Mouse (Mus musculus): ENCODE results near the gene Amfr. TPM values are rescaled to one million over a fixed set of nuclear protein-coding genes. Genes with fewer than 3 reads are reported as not detected.
A peak's percentile ranks its signal among the peaks of the same experiment; 100 is the strongest.

The Amfr gene
- polyA plus RNA-seq, 1 experiment, result not detected

DNA sequence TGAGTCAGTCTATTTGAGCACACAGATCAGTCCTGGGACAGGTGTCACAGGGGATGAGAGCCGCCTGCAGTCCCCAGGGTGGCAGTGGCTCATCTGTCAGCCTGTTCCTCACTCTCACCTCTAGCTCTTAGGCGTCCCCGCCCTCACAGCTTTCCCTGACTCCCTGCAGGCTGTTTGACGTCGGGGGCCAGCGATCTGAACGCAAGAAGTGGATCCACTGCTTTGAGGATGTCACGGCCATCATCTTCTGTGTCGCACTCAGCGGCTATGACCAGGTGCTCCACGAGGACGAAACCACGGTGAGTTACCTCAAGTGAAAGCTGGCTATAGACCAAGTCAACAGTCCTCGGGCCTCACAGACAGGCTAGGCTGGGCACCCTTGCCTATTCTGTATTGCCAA, 62.5 kb downstream of the Amfr start:
- Histone ChIP-seq H3K4me1 (ENCODE audit: control insufficient read depth, insufficient read depth, low read length) (peaks cover 5% of the 10 kb centered on the region; the same call in 1 of the 2 replicates), H3K27ac (ENCODE audit: insufficient read depth, low read depth, low read length) (no peak overlapping the region), H3K4me3 (ENCODE audit: insufficient read depth, low read depth, low read length) (no peak overlapping the region)
- 82% methylated on average over 14 of the region's 14 CpGs for WGBS
- no peak for TF ChIP-seq CTCF (IDR thresholded peaks at IDR 0.05; ENCODE audit: insufficient read depth, low read depth, low read length)

DNA sequence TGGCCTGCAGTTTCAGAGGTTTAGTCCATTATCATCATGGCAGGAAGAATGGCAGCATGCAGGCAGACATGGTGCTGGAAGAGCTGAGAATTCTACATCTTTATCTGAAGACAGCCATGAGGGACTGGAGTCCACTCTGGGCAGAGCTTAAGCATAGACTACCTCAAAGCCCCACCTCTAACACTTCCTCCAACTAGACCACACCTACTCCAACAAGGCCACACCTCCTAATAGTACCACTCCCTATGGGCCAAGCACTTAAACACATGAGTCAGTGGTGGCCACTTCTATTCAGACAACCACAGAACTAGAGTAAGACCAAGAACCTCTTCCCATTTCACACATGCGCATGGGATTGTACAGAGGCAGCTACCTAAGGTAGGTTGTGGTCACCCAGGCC, 66.2 kb downstream of the Amfr start:
- Histone ChIP-seq H3K4me3 (ENCODE audit: insufficient read depth, low read depth, low read length) (no peak overlapping the region), H3K4me1 (ENCODE audit: control insufficient read depth, insufficient read depth, low read length) (peaks cover 11% of the 10 kb centered on the region), H3K27ac (ENCODE audit: insufficient read depth, low read depth, low read length) (no peak overlapping the region)
- WGBS, result 94% methylated on average over 1 of the region's 1 CpGs
- TF ChIP-seq POLR2A (IDR thresholded peaks at IDR 0.05; ENCODE audit: insufficient read depth, low read depth, low read length), result no peak
- no peak for TF ChIP-seq CTCF (IDR thresholded peaks at IDR 0.05; ENCODE audit: insufficient read depth, low read depth, low read length)

DNA sequence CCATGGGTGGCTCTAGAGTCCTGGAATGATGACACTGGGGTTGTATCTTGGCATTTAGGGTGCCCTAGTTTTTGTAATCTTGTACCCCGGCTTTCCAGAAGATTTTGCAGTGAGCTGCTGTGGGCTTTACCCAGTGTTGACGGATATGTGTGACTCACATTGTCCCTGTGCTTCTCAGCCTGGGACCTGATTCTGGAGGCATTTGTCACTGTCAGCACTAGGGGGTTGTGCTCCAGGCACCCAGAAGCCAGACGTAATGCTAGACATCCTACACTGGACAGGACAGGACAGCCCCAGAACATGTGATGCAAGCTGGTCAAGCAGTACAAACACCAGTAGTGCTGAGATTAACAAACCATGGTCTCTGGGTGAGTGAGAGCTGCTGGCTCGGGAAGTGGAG, 66.9 kb downstream of the Amfr start:
- 59% methylated on average over 4 of the region's 4 CpGs for whole genome bisulfite sequencing

DNA sequence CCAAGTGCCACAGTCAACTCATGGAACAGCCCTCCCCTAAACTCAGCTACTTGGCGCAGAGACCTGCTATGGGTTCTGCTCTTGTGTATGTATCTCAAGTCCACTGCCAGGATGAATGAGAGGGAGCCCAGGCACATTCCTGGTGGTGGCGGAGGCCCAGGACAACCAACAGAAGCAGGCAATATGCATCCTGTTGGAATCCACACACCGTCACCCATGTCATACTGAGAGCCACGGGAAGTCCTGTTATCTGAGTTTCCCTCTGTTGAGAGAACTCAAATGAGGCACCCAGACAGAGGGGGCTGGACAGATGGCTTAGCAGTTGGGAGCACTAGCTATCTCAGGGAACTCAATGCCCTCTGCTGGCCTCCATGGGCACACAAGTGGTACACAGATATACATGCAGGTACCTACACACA, 71.0 kb downstream of the Amfr start:
- H3K4me3 ChIP-seq (ENCODE audit: insufficient read depth, low read depth, low read length), result no peak overlapping the region
- peaks cover 26% of the 10 kb centered on the region for H3K4me1 ChIP-seq (ENCODE audit: control insufficient read depth, insufficient read depth, low read length)
- H3K27ac ChIP-seq (ENCODE audit: insufficient read depth, low read depth, low read length), result no peak overlapping the region
- TF ChIP-seq POLR2A (IDR thresholded peaks at IDR 0.05; ENCODE audit: insufficient read depth, low read depth, low read length) (no peak), CTCF (IDR thresholded peaks at IDR 0.05; ENCODE audit: insufficient read depth, low read depth, low read length) (no peak)
- WGBS, result 64% methylated on average over 4 of the region's 4 CpGs

More for the DNA sequence above, 66.9 kb downstream of the Amfr start:
- TF ChIP-seq POLR2A (IDR thresholded peaks at IDR 0.05; ENCODE audit: insufficient read depth, low read depth, low read length) (no peak), CTCF (IDR thresholded peaks at IDR 0.05; ENCODE audit: insufficient read depth, low read depth, low read length) (no peak)
- H3K4me3 ChIP-seq (ENCODE audit: insufficient read depth, low read depth, low read length), result no peak overlapping the region
- H3K4me1 ChIP-seq (ENCODE audit: control insufficient read depth, insufficient read depth, low read length), result peaks cover 14% of the 10 kb centered on the region
- H3K27ac ChIP-seq (ENCODE audit: insufficient read depth, low read depth, low read length), result no peak overlapping the region

DNA sequence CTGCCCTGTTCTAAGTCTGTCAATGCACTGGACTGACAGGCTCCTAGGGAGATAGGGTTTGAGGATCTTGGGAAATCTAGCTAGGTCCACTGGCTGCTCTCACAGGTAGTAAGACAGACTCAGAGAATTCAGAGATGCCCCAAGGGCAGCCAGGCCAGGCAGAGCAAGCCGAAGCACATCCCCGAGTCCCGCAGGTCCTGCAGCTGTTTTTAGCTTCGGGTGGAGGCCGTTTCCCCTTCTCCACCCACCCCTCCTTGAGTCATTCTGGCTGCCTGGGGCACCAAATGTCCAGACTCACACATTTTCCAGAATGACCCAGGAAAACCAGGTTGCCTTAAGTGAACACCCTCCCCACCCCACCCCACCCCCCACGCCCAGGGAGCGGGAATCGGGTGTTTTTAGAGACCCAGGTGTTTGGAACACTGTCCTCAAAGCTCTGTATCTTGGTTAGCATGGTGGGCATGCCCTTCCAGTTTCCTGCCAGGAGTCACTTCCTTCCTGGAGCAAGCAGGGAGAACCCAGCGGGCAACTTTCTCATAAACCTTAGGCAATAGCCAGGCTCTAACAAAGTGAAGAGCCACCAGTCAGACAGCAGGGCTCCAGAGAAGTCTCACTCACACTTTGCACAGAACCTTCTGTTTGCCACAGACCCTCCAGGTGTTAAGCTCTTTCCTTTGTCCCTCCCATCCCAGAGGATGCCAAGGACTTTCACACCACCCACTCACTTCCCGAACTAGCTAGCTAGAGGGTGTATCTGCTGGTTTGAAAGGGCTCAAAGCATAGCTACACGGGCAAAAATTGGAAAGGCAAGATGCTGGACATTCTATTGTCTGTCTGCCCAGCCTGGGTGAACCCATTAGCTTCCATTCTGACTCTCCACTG, 71.9 kb downstream of the Amfr start:
- WGBS, result 52% methylated on average over 11 of the region's 11 CpGs
- no peak for TF ChIP-seq CTCF (IDR thresholded peaks at IDR 0.05; ENCODE audit: insufficient read depth, low read depth, low read length)
- TF ChIP-seq POLR2A (IDR thresholded peaks at IDR 0.05; ENCODE audit: insufficient read depth, low read depth, low read length), result no peak
- Histone ChIP-seq H3K4me3 (ENCODE audit: insufficient read depth, low read depth, low read length) (no peak overlapping the region), H3K27ac (ENCODE audit: insufficient read depth, low read depth, low read length) (no peak overlapping the region), H3K4me1 (ENCODE audit: control insufficient read depth, insufficient read depth, low read length) (peaks cover 25% of the 10 kb centered on the region)

DNA sequence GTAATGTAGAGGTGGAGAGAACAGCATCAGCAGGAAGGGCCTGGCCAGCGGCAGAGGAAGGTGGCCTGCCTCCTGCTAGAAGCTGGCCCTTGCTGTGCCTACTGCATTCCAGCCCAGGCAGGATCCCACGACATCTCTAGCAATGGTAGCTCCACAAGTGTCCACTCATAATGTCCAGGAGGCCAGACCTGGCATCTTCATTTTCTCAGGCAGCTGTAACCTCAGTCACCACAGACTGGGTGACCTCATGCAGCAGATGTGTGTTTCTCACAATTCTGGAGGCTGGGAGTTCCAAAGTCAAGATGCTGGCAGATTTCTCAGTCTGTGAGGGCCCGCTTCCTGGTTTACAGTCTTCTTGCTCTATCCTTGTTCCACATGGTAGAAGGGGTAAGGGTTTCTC, 74.4 kb downstream of the Amfr start:
- Histone ChIP-seq H3K4me1 (ENCODE audit: control insufficient read depth, insufficient read depth, low read length) (peaks cover 32% of the 10 kb centered on the region), H3K27ac (ENCODE audit: insufficient read depth, low read depth, low read length) (no peak overlapping the region), H3K4me3 (ENCODE audit: insufficient read depth, low read depth, low read length) (no peak overlapping the region)
- no peak for TF ChIP-seq CTCF (IDR thresholded peaks at IDR 0.05; ENCODE audit: insufficient read depth, low read depth, low read length)
- TF ChIP-seq POLR2A (IDR thresholded peaks at IDR 0.05; ENCODE audit: insufficient read depth, low read depth, low read length), result no peak
- WGBS, result 91% methylated on average over 3 of the region's 3 CpGs

DNA sequence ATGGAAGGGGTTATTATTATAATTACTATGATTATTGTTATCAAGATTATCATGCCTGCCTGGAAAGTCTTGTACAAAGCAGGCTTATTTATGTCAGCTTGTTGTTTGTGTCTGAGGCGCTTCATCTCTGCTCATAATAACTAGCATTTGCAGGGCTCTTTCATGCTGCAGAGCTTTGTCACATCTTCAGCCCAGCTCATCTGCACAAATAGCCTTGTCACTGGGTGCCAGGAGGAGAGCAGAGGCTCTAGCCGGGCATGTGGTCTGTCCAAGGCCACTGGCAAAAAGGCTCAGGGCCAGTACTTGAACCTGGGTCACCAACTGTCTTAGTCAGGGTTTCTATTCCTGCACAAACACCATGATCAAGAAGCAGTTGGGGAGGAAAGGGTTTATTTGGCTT, 79.4 kb downstream of the Amfr start:
- Histone ChIP-seq H3K4me1 (ENCODE audit: control insufficient read depth, insufficient read depth, low read length) (peaks cover 44% of the 10 kb centered on the region), H3K4me3 (ENCODE audit: insufficient read depth, low read depth, low read length) (no peak overlapping the region), H3K27ac (ENCODE audit: insufficient read depth, low read depth, low read length) (0 out of 2 replicates have a peak overlapping the region, but pooled peaks have one; percentile 63)
- TF ChIP-seq POLR2A (IDR thresholded peaks at IDR 0.05; ENCODE audit: insufficient read depth, low read depth, low read length) (no peak), CTCF (IDR thresholded peaks at IDR 0.05; ENCODE audit: insufficient read depth, low read depth, low read length) (no peak)
- WGBS, result 30% methylated on average over 2 of the region's 2 CpGs

DNA sequence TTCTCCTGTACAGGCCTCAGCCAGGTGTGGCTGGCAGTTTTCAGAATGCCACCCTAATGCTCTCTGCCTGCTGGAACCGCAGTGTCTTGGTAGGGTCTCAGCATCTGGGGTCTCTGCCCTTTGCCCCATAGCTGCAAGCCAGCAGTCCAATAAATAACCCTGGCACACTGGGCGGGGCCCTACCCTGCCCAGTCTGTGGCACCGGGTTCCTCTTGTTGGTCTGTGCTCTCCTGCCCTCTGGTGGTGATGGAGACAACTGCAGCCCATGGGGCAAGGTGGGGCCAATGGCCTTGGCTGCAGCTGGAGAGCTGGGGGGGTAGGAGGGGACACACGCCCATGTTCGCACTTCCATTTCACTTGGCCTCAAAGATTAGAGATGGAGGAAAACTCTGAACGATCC, 79.8 kb downstream of the Amfr start:
- TF ChIP-seq POLR2A (IDR thresholded peaks at IDR 0.05; ENCODE audit: insufficient read depth, low read depth, low read length) (no peak), CTCF (IDR thresholded peaks at IDR 0.05; ENCODE audit: insufficient read depth, low read depth, low read length) (peak; percentile 98)
- peak overlapping the region; percentile 63 for H3K27ac ChIP-seq (ENCODE audit: insufficient read depth, low read depth, low read length)
- WGBS, result 10% methylated on average over 6 of the region's 6 CpGs

DNA sequence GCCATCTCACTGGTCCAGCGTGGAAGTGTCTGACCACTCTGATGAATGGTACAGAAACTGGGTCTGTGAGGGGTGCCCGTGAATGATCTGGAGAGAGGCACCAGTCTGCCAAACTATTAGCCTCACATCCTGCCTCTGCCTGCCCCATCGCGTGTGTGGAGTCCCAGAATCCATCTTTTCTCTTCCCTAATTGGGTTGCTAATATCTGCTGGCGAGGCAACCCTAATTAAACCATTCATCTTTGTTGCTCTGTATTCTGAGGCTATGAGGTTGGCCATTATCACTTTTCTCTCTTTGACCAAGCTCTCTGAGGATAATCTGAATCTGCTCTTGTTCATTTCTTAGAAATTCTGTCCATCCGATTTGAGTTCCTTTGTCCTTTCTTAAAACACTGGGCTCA, 81.3 kb downstream of the Amfr start:
- no peak overlapping the region for H3K4me3 ChIP-seq (ENCODE audit: insufficient read depth, low read depth, low read length)
- TF ChIP-seq CTCF (IDR thresholded peaks at IDR 0.05; ENCODE audit: insufficient read depth, low read depth, low read length) (no peak), POLR2A (IDR thresholded peaks at IDR 0.05; ENCODE audit: insufficient read depth, low read depth, low read length) (no peak)
- H3K27ac ChIP-seq (ENCODE audit: insufficient read depth, low read depth, low read length), result no peak overlapping the region
- WGBS, result 52% methylated on average over 6 of the region's 6 CpGs
- peaks cover 41% of the 10 kb centered on the region for H3K4me1 ChIP-seq (ENCODE audit: control insufficient read depth, insufficient read depth, low read length)

More for the DNA sequence above, 79.8 kb downstream of the Amfr start:
- Histone ChIP-seq H3K4me3 (ENCODE audit: insufficient read depth, low read depth, low read length) (no peak overlapping the region), H3K4me1 (ENCODE audit: control insufficient read depth, insufficient read depth, low read length) (peaks cover 41% of the 10 kb centered on the region)

Measured in olfactory bulb, adult 2 months (tissue).